Mouse (Mus musculus) midbrain, postnatal 0 days (tissue): ENCODE measurements around the gene Ktn1. TPM values are rescaled to one million over a fixed set of nuclear protein-coding genes. Genes with fewer than 3 reads are reported as not detected.

ENCODE experiments used
- ATAC-seq: fragments of 200-750 bp; cut with Nextera tagmentation; 2 replicates; pipeline ENCODE4 v1.8.0; 2017; ENCODE audit warnings: moderate number of reproducible peaks, mild to moderate bottlenecking, moderate TSS enrichment, moderate library complexity; ENCODE audit not compliant: low FRiP score
- DNase-seq: peaks from one replicate; pipeline ENCODE4 v3.0.0-alpha.2; 2015; ENCODE audit warnings: low spot score
- H3K27ac ChIP-seq: fragments of 300-500 bp; sonication (generic); 2 replicates; pipeline ENCODE4 v1.5.1; 2014; ENCODE audit warnings: low read depth, mild to moderate bottlenecking, low read length, mixed read lengths
- H3K27me3 ChIP-seq: fragments of 300-500 bp; sonication (generic); 2 replicates; pipeline ENCODE4 v1.6.1; 2014; ENCODE audit warnings: low read length, control low read depth, mixed read lengths; ENCODE audit not compliant: insufficient read depth
- H3K36me3 ChIP-seq: fragments of 300-500 bp; sonication (generic); 2 replicates; pipeline ENCODE4 v1.6.1; 2014; ENCODE audit warnings: low read length, control low read depth, mixed read lengths; ENCODE audit not compliant: insufficient read depth
- H3K4me1 ChIP-seq: fragments of 300-500 bp; sonication (generic); 2 replicates; pipeline ENCODE4 v1.6.1; 2014; ENCODE audit warnings: mild to moderate bottlenecking, control low read depth, antibody characterized with exemption, low read length, mixed read lengths; ENCODE audit not compliant: insufficient read depth
- H3K4me2 ChIP-seq: fragments of 300-500 bp; sonication (generic); 2 replicates; pipeline ENCODE4 v1.6.1; 2014; ENCODE audit warnings: low read depth, mild to moderate bottlenecking, low read length, mixed read lengths; ENCODE audit not compliant: poor library complexity, severe bottlenecking
- H3K4me3 ChIP-seq: fragments of 300-500 bp; sonication (generic); 2 replicates; pipeline ENCODE4 v1.5.1; 2014; ENCODE audit warnings: low read depth, mild to moderate bottlenecking, low read length, moderate library complexity
- H3K9ac ChIP-seq: fragments of 300-500 bp; sonication (generic); replicated peaks from 2 replicates; pipeline ENCODE4 v1.6.1; 2014; ENCODE audit warnings: mild to moderate bottlenecking, low read length, moderate library complexity, mixed read lengths; ENCODE audit not compliant: poor library complexity, severe bottlenecking
- H3K9me3 ChIP-seq: fragments of 300-500 bp; sonication (generic); 2 replicates; pipeline ENCODE4 v1.6.1; 2016; ENCODE audit warnings: low read length, control low read depth
- CTCF ChIP-seq: IDR thresholded peaks from 2 replicates; pipeline ENCODE4 v1.5.1; 2016; ENCODE audit warnings: antibody characterized with exemption, mild to moderate bottlenecking
- WGBS: fragments of 180-500 bp; shearing (Covaris S2); extraction: QIAGEN DNeasy Blood & Tissue Kit; methylation state at CpG from one replicate; pipeline ENCODE4 v1.1.7; 2014; 5-methylcytosine and 5-hydroxymethylcytosine counted together
- polyA plus RNA-seq: library from polyadenylated mRNA; unstranded; fragments of >200 nt; fragmentation: Nextera tagmentation; extraction: Ambion mirVana; gene quantifications from 2 replicates; pipeline ENCODE4 v1.2.1, GENCODE M21; 2015
- total RNA-seq: library from RNA; depleted of rRNA; stranded (reverse); fragments of >200 nt; gene quantifications from 2 replicates; pipeline ENCODE4 v1.2.3, GENCODE M21; 2014

The Ktn1 gene
- total and polyA plus RNA-seq, 2 experiments from 2014 or later, result 31.1 to 69.0 TPM

GRCm38 (mm10) chr14:47740316-47740996 lies 92.2 kb downstream of the Ktn1 start:
- H3K4me2 ChIP-seq, result no peak overlapping the region
- H3K27ac ChIP-seq, result no peak overlapping the region
- no peaks in the 10 kb centered on the region for H3K9me3 ChIP-seq
- peaks cover 27% of the 10 kb centered on the region for H3K36me3 ChIP-seq
- no peaks in the 10 kb centered on the region for H3K27me3 ChIP-seq
- DNase-seq (no peak), ATAC-seq (no peak)
- 92% methylated on average over 5 of the region's 5 CpGs for WGBS
- TF ChIP-seq CTCF, result no peak
- no peak overlapping the region for H3K4me3 ChIP-seq
- no peaks in the 10 kb centered on the region for H3K4me1 ChIP-seq
- H3K9ac ChIP-seq, result no peak overlapping the region

GRCm38 (mm10) chr14:47741046-47741445 lies 92.8 kb downstream of the Ktn1 start:
- no peak for ATAC-seq
- WGBS, result 91% methylated on average over 2 of the region's 2 CpGs
- no peaks in the 10 kb centered on the region for H3K27me3 ChIP-seq

GRCm38 (mm10) chr14:47742674-47743073 lies 94.4 kb downstream of the Ktn1 start:
- no peak overlapping the region for H3K27ac ChIP-seq
- no peaks in the 10 kb centered on the region for H3K27me3 ChIP-seq
- no peak overlapping the region for H3K4me2 ChIP-seq
- peak; percentile 31; the same call in 1 of the 2 replicates for TF ChIP-seq CTCF
- no peaks in the 10 kb centered on the region for H3K9me3 ChIP-seq
- H3K4me3 ChIP-seq, result no peak overlapping the region
- no peaks in the 10 kb centered on the region for H3K4me1 ChIP-seq
- ATAC-seq, result no peak
- peaks cover 9% of the 10 kb centered on the region for H3K36me3 ChIP-seq
- H3K9ac ChIP-seq, result no peak overlapping the region
- no peak for DNase-seq
- 92% methylated on average over 7 of the region's 7 CpGs for WGBS

More at GRCm38 (mm10) chr14:47741046-47741445, 92.8 kb downstream of the Ktn1 start:
- H3K4me2 ChIP-seq, result no peak overlapping the region
- peaks cover 23% of the 10 kb centered on the region for H3K36me3 ChIP-seq
- no peak overlapping the region for H3K27ac ChIP-seq
- TF ChIP-seq CTCF, result no peak
- H3K9me3 ChIP-seq, result no peaks in the 10 kb centered on the region
- no peaks in the 10 kb centered on the region for H3K4me1 ChIP-seq
- H3K4me3 ChIP-seq, result no peak overlapping the region
- no peak for DNase-seq
- no peak overlapping the region for H3K9ac ChIP-seq

- DNase-seq (peak; percentile 21), ATAC-seq (no peak)
- 83% methylated on average over 4 of the region's 4 CpGs for WGBS
Observed at GRCm38 (mm10) chr14:47745086-47745485, 96.8 kb downstream of the Ktn1 start.

GRCm38 (mm10) chr14:47747536-47747935 lies 99.3 kb downstream of the Ktn1 start:
- DNase-seq, result no peak
- Histone ChIP-seq H3K9me3 (no peaks in the 10 kb centered on the region), H3K4me3 (no peak overlapping the region), H3K27me3 (no peaks in the 10 kb centered on the region), H3K4me2 (no peak overlapping the region), H3K4me1 (no peaks in the 10 kb centered on the region), H3K27ac (no peak overlapping the region), H3K9ac (no peak overlapping the region), H3K36me3 (0 out of 2 replicates have a peak, but pooled peaks cover 5% of the 10 kb centered on the region)
- ATAC-seq, result no peak
- no peak for TF ChIP-seq CTCF
- 78% methylated on average over 9 of the region's 9 CpGs for WGBS

More at GRCm38 (mm10) chr14:47745086-47745485, 96.8 kb downstream of the Ktn1 start:
- Histone ChIP-seq H3K9me3 (no peaks in the 10 kb centered on the region), H3K4me2 (no peak overlapping the region), H3K36me3 (0 out of 2 replicates have a peak, but pooled peaks cover 5% of the 10 kb centered on the region), H3K4me1 (no peaks in the 10 kb centered on the region), H3K9ac (no peak overlapping the region), H3K4me3 (no peak overlapping the region), H3K27me3 (no peaks in the 10 kb centered on the region), H3K27ac (no peak overlapping the region)
- TF ChIP-seq CTCF, result no peak

GRCm38 (mm10) chr14:47748714-47749113 lies 100.5 kb downstream of the Ktn1 start:
- Histone ChIP-seq H3K27me3 (no peaks in the 10 kb centered on the region), H3K9me3 (no peaks in the 10 kb centered on the region), H3K27ac (no peak overlapping the region), H3K4me2 (no peak overlapping the region), H3K9ac (no peak overlapping the region), H3K4me1 (no peaks in the 10 kb centered on the region), H3K36me3 (no peaks in the 10 kb centered on the region), H3K4me3 (no peak overlapping the region)
- ATAC-seq, result no peak
- no peak for DNase-seq
- TF ChIP-seq CTCF, result no peak
- 79% methylated on average over 3 of the region's 3 CpGs for WGBS
